Mouse (Mus musculus): ENCODE data around the gene Krtap16-3. TPM values are rescaled to one million over a fixed set of nuclear protein-coding genes. Genes with fewer than 3 reads are reported as not detected.

Krtap16-3 gene
- not detected in 2 replicates for polyA plus RNA-seq (2016; fragmentation: Nextera tagmentation; extraction: Ambion mirVana)

GRCm38 (mm10) chr16:88962773-88963172 lies at the start of gene Krtap16-3:
Gene Krtap16-3 (minus strand): TSS chr16:88962873.
- ATAC-seq (ENCODE audit: low FRiP score, low read depth) = no peak
- no peak within 1 kb of the TSS for H3K4me3 ChIP-seq
- 91% methylated on average over 7 of the region's 7 CpGs for WGBS
- no peak within 1 kb of the TSS for H3K27ac ChIP-seq
- H3K27me3 ChIP-seq (replicated peaks) = no peaks in the 10 kb centered on the region
- H3K36me3 ChIP-seq = no peaks in the 10 kb centered on the region
- H3K4me1 ChIP-seq = no peaks in the 10 kb centered on the region
- H3K9ac ChIP-seq = no peak within 1 kb of the TSS
- no peak within 1 kb of the TSS for H3K4me2 ChIP-seq (replicated peaks)
- H3K9me3 ChIP-seq = no peaks in the 10 kb centered on the region

DNA sequence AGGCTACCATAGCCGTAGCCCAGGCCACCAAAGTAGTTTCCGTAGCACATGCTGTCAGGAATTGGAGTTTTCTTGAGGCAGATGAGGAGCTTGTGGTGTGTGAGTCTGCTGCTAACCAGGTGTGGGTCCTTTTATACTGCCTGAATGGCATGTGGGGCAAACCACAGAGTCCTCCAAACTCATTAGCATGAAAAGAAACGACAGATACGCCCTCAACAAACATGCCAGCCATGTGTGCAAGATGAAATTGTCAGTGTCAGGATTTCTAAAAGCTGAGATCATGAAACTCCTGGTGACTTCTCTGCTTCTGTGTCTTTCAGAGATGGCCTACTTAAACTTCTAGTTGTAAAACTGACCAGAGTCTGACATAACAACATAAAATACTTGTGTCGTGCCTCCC lies 48.0 kb upstream of the Krtap16-3 start, which contains the start of gene Krtap22-2:
Gene Krtap22-2, minus strand, starts transcription at position 101 of the 400 bp plus-strand sequence.
- H3K9ac ChIP-seq = no peak within 1 kb of the TSS
- whole genome bisulfite sequencing = 87% methylated on average over 5 of the region's 5 CpGs
- H3K9me3 ChIP-seq = no peaks in the 10 kb centered on the region
- H3K27me3 ChIP-seq (replicated peaks) = no peaks in the 10 kb centered on the region
- no peak within 1 kb of the TSS for H3K4me2 ChIP-seq (replicated peaks)
- ATAC-seq (ENCODE audit: low FRiP score, low read depth) = no peak
- no peaks in the 10 kb centered on the region for H3K4me1 ChIP-seq
- no peaks in the 10 kb centered on the region for H3K36me3 ChIP-seq
- H3K4me3 ChIP-seq = no peak within 1 kb of the TSS
- no peak within 1 kb of the TSS for H3K27ac ChIP-seq

DNA sequence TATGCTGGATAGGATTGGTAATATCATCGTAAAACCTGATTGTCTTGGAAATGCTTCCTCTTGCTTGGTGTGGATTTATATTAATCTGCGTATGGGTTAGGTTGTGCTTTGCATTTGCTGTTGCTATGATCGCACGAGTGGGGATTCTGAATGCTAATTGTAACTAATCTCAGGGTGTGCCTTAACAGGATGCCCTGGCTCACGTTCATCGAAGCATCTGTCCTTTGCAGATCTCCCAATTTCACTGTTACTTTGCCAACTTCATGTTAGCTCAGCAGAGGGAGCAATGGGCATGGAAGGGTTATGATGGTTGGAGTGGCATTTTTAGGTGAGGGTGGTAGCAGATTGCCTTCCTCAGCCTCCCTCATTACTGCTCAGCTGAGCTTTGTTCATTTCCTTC lies 21.6 kb downstream of the Krtap16-3 start:
- Histone ChIP-seq H3K9me3 (no peaks in the 10 kb centered on the region), H3K4me3 (no peak overlapping the region), H3K4me2 (replicated peaks) (no peak overlapping the region), H3K36me3 (no peaks in the 10 kb centered on the region), H3K27me3 (replicated peaks) (no peaks in the 10 kb centered on the region), H3K9ac (no peak overlapping the region), H3K27ac (no peak overlapping the region), H3K4me1 (no peaks in the 10 kb centered on the region)
- ATAC-seq (ENCODE audit: low FRiP score, low read depth) = no peak
- WGBS = 90% methylated on average over 6 of the region's 6 CpGs

DNA sequence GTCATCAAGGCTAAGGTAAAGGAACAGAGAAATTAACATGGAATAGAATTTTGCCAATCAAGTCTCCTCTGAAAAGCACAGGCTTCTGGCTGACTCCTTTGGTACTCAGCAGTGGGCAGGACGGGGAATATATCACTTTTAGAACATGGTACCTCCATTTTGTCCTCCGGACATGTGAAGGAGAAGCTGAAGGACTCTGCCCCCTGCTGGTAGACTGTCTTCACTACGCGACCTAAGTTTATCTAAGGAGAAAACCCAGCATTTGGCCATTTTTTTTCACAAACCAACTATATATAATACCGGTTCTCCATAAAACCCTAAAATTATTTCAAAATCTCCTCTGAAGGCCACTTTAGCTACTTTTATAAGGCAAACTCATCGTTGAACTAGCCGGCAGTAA lies 24.4 kb downstream of the Krtap16-3 start:
- Histone ChIP-seq H3K4me2 (replicated peaks) (no peak overlapping the region), H3K4me1 (no peaks in the 10 kb centered on the region), H3K9me3 (no peaks in the 10 kb centered on the region), H3K27ac (no peak overlapping the region), H3K36me3 (no peaks in the 10 kb centered on the region), H3K9ac (no peak overlapping the region), H3K4me3 (no peak overlapping the region), H3K27me3 (replicated peaks) (no peaks in the 10 kb centered on the region)
- WGBS = 75% methylated on average over 7 of the region's 7 CpGs
- ATAC-seq (ENCODE audit: low FRiP score, low read depth) = no peak

DNA sequence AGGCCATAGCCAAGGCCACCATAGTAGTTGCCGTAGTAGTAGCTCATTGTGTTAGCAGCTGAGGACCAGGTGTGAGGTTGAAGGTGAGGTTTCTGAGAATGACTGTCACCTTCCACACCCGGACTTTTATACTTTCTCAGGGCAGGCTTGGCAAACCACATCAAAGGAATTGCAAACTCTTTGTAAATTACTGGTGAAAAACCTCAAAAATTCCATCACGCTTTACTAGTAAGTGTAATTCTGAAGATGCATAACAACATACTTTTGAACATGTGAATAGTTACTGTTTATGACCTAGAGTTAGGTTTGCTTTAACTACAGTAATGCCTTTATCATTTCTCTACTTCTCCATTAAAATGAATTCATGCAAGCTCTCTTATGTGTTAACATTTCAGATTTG lies 30.5 kb downstream of the Krtap16-3 start, which contains the start of gene Krtap19-9b:
Gene Krtap19-9b, minus strand, starts transcription at position 101 of the 400 bp plus-strand sequence.
- Histone ChIP-seq H3K4me3 (no peak within 1 kb of the TSS), H3K9ac (no peak within 1 kb of the TSS), H3K4me2 (replicated peaks) (no peak within 1 kb of the TSS), H3K9me3 (no peaks in the 10 kb centered on the region), H3K27me3 (replicated peaks) (no peaks in the 10 kb centered on the region), H3K4me1 (no peaks in the 10 kb centered on the region), H3K27ac (no peak within 1 kb of the TSS), H3K36me3 (no peaks in the 10 kb centered on the region)
- no peak for ATAC-seq (ENCODE audit: low FRiP score, low read depth)
- WGBS = 91% methylated on average over 3 of the region's 3 CpGs

Other genes starting within 250 kb of the Krtap16-3 start
- not detected in 2 replicates for gene Krtap13-1, start 234.0 kb downstream of the Krtap16-3 start, polyA plus RNA-seq (2016; fragmentation: Nextera tagmentation; extraction: Ambion mirVana)
- not detected in 2 replicates for gene Krtap13, start 211.2 kb downstream of the Krtap16-3 start, polyA plus RNA-seq (2016; fragmentation: Nextera tagmentation; extraction: Ambion mirVana)
- not detected in 2 replicates for gene 2310034C09Rik, start 204.0 kb downstream of the Krtap16-3 start, polyA plus RNA-seq (2016; fragmentation: Nextera tagmentation; extraction: Ambion mirVana)
- not detected in 2 replicates for gene 2310057N15Rik, start 188.7 kb downstream of the Krtap16-3 start, polyA plus RNA-seq (2016; fragmentation: Nextera tagmentation; extraction: Ambion mirVana)
- gene Gm5965, start 185.0 kb downstream of the Krtap16-3 start, polyA plus RNA-seq (2016; fragmentation: Nextera tagmentation; extraction: Ambion mirVana) = not detected in 2 replicates
- not detected in 2 replicates for gene Gm20741, start 150.7 kb downstream of the Krtap16-3 start, polyA plus RNA-seq (2016; fragmentation: Nextera tagmentation; extraction: Ambion mirVana)
- not detected in 2 replicates for gene Krtap15, start 142.7 kb downstream of the Krtap16-3 start, polyA plus RNA-seq (2016; fragmentation: Nextera tagmentation; extraction: Ambion mirVana)
- gene Krtap14, start 136.7 kb downstream of the Krtap16-3 start, polyA plus RNA-seq (2016; fragmentation: Nextera tagmentation; extraction: Ambion mirVana) = not detected in 2 replicates
- not detected in 2 replicates for gene Krtap19-1, start 93.5 kb downstream of the Krtap16-3 start, polyA plus RNA-seq (2016; fragmentation: Nextera tagmentation; extraction: Ambion mirVana)
- gene Krtap19-2, start 88.6 kb downstream of the Krtap16-3 start, polyA plus RNA-seq (2016; fragmentation: Nextera tagmentation; extraction: Ambion mirVana) = not detected in 2 replicates
- not detected in 2 replicates for gene Krtap19-3, start 84.8 kb downstream of the Krtap16-3 start, polyA plus RNA-seq (2016; fragmentation: Nextera tagmentation; extraction: Ambion mirVana)
- gene Krtap19-4, start 77.8 kb downstream of the Krtap16-3 start, polyA plus RNA-seq (2016; fragmentation: Nextera tagmentation; extraction: Ambion mirVana) = not detected in 2 replicates
- not detected in 2 replicates for gene Krtap19-5, start 66.4 kb downstream of the Krtap16-3 start, polyA plus RNA-seq (2016; fragmentation: Nextera tagmentation; extraction: Ambion mirVana)
- not detected in 2 replicates for gene Krtap19-9b, start 30.6 kb downstream of the Krtap16-3 start, polyA plus RNA-seq (2016; fragmentation: Nextera tagmentation; extraction: Ambion mirVana)
- not detected in 2 replicates for gene Krtap22-2, start 47.9 kb upstream of the Krtap16-3 start, polyA plus RNA-seq (2016; fragmentation: Nextera tagmentation; extraction: Ambion mirVana)
- not detected in 2 replicates for gene Gm10229, start 52.4 kb upstream of the Krtap16-3 start, polyA plus RNA-seq (2016; fragmentation: Nextera tagmentation; extraction: Ambion mirVana)
- not detected in 2 replicates for gene Krtap6-1, start 68.8 kb upstream of the Krtap16-3 start, polyA plus RNA-seq (2016; fragmentation: Nextera tagmentation; extraction: Ambion mirVana)
- gene Gm10228, start 78.6 kb upstream of the Krtap16-3 start, polyA plus RNA-seq (2016; fragmentation: Nextera tagmentation; extraction: Ambion mirVana) = not detected in 2 replicates
- not detected in 2 replicates for gene Krtap6-5, start 85.0 kb upstream of the Krtap16-3 start, polyA plus RNA-seq (2016; fragmentation: Nextera tagmentation; extraction: Ambion mirVana)
- not detected in 2 replicates for gene 1110025L11Rik, start 101.1 kb upstream of the Krtap16-3 start, polyA plus RNA-seq (2016; fragmentation: Nextera tagmentation; extraction: Ambion mirVana)
- gene Krtap6-3, start 121.1 kb upstream of the Krtap16-3 start, polyA plus RNA-seq (2016; fragmentation: Nextera tagmentation; extraction: Ambion mirVana) = not detected in 2 replicates
- gene Gm6358, start 178.0 kb upstream of the Krtap16-3 start, polyA plus RNA-seq (2016; fragmentation: Nextera tagmentation; extraction: Ambion mirVana) = not detected in 2 replicates
- not detected in 2 replicates for gene Gm10061, start 188.2 kb upstream of the Krtap16-3 start, polyA plus RNA-seq (2016; fragmentation: Nextera tagmentation; extraction: Ambion mirVana)
- gene Gm9789, start 195.1 kb upstream of the Krtap16-3 start, polyA plus RNA-seq (2016; fragmentation: Nextera tagmentation; extraction: Ambion mirVana) = not detected in 2 replicates
- not detected in 2 replicates for gene Gm7735, start 206.6 kb upstream of the Krtap16-3 start, polyA plus RNA-seq (2016; fragmentation: Nextera tagmentation; extraction: Ambion mirVana)
- not detected in 2 replicates for gene 1110057P08Rik, start 211.9 kb upstream of the Krtap16-3 start, polyA plus RNA-seq (2016; fragmentation: Nextera tagmentation; extraction: Ambion mirVana)
- not detected in 2 replicates for gene Krtap20-2, start 243.0 kb upstream of the Krtap16-3 start, polyA plus RNA-seq (2016; fragmentation: Nextera tagmentation; extraction: Ambion mirVana)

Measured in neural tube, embryonic 12.5 days (tissue).